Mouse (Mus musculus) limb, embryonic 14.5 days (tissue): ENCODE measurements around the gene Ube2m. TPM values are rescaled to one million over a fixed set of nuclear protein-coding genes. Genes with fewer than 3 reads are reported as not detected.

Source experiments
- ATAC-seq: fragments of 200-750 bp; cut with Nextera tagmentation; 2 replicates; pipeline ENCODE4 v1.8.0; 2017; ENCODE audit warnings: low read depth, moderate number of reproducible peaks, moderate TSS enrichment; ENCODE audit not compliant: low FRiP score
- DNase-seq: peaks from one replicate; pipeline ENCODE4 v3.0.0-alpha.2; 2015; ENCODE audit warnings: low spot score
- H3K27ac ChIP-seq: fragments of 300-500 bp; sonication (generic); replicated peaks from 2 replicates; pipeline ENCODE4 v1.5.1; 2014; ENCODE audit warnings: low read depth, mild to moderate bottlenecking, low read length, moderate library complexity, mixed read lengths
- H3K27me3 ChIP-seq: fragments of 300-500 bp; sonication (generic); 2 replicates; pipeline ENCODE4 v1.6.1; 2014; ENCODE audit warnings: low read length, mixed read lengths; ENCODE audit not compliant: control insufficient read depth, insufficient read depth
- H3K36me3 ChIP-seq: fragments of 300-500 bp; sonication (generic); 2 replicates; pipeline ENCODE4 v1.6.1; 2014; ENCODE audit warnings: mild to moderate bottlenecking, low read length, moderate library complexity, mixed read lengths; ENCODE audit not compliant: control insufficient read depth, insufficient read depth
- H3K4me1 ChIP-seq: fragments of 300-500 bp; sonication (generic); 2 replicates; pipeline ENCODE4 v1.6.1; 2014; ENCODE audit warnings: antibody characterized with exemption, low read length, mixed read lengths; ENCODE audit not compliant: control insufficient read depth, insufficient read depth
- H3K4me2 ChIP-seq: fragments of 300-500 bp; sonication (generic); replicated peaks from 2 replicates; pipeline ENCODE4 v1.6.1; 2014; ENCODE audit warnings: low read depth, mild to moderate bottlenecking, low read length, moderate library complexity; ENCODE audit not compliant: severe bottlenecking
- H3K4me3 ChIP-seq: fragments of 300-500 bp; sonication (generic); replicated peaks from 2 replicates; pipeline ENCODE4 v1.5.1; 2014; ENCODE audit warnings: low read length
- H3K9ac ChIP-seq: fragments of 300-500 bp; sonication (generic); 2 replicates; pipeline ENCODE4 v1.6.1; 2014; ENCODE audit warnings: mild to moderate bottlenecking, low read depth, low read length, moderate library complexity; ENCODE audit not compliant: severe bottlenecking
- H3K9me3 ChIP-seq: fragments of 300-500 bp; sonication (generic); 2 replicates; pipeline ENCODE4 v1.6.1; 2016; ENCODE audit warnings: low read length; ENCODE audit not compliant: control insufficient read depth
- POLR2A ChIP-seq: fragments of 200-500 bp; IDR thresholded peaks from 2 replicates; pipeline ENCODE4 v1.8.0; 2012; ENCODE audit warnings: inconsistent platforms, mild to moderate bottlenecking, moderate library complexity, borderline replicate concordance; ENCODE audit not compliant: insufficient read depth, insufficient read length; ENCODE audit errors: extremely low read depth
- WGBS: fragments of 180-500 bp; shearing (Covaris S2); extraction: QIAGEN DNeasy Blood & Tissue Kit; methylation state at CpG from one replicate; pipeline ENCODE4 v1.1.7; 2014; 5-methylcytosine and 5-hydroxymethylcytosine counted together
- polyA plus RNA-seq, 2 experiments: library from polyadenylated mRNA; depleted of rRNA in 1 of 2; stranded (reverse) in 1 of 2; unstranded in 1 of 2; fragments of >200 nt; fragmentation: Nextera tagmentation in 1 of 2; extraction: Ambion mirVana in 1 of 2; gene quantifications; 2 replicates each; pipeline versions ENCODE4 v1.2.1 to v1.2.3; 2012 to 2014

The Ube2m gene
- polyA plus RNA-seq, 2 experiments = 159 to 294 TPM

GRCm38 (mm10) chr7:12998851-12999250, 39.2 kb downstream of the Ube2m start, which contains the start of gene Trim28:
Gene Trim28, plus strand, starts transcription at chr7:12999114.
- H3K27ac ChIP-seq = no peak within 1 kb of the TSS
- no peaks in the 10 kb centered on the region for H3K4me1 ChIP-seq
- ATAC-seq (no peak), DNase-seq (no peak)
- WGBS = 86% methylated on average over 3 of the region's 3 CpGs
- TF ChIP-seq POLR2A = no peak
- no peak within 1 kb of the TSS for H3K4me2 ChIP-seq
- no peak within 1 kb of the TSS for H3K9ac ChIP-seq
- H3K4me3 ChIP-seq = no peak within 1 kb of the TSS
- H3K27me3 ChIP-seq = no peaks in the 10 kb centered on the region
- H3K9me3 ChIP-seq = no peaks in the 10 kb centered on the region
- H3K36me3 ChIP-seq = no peaks in the 10 kb centered on the region

GRCm38 (mm10) chr7:12998053-12998452, 40.0 kb downstream of the Ube2m start, which contains the start of gene Slc27a5:
Gene Slc27a5, minus strand, starts transcription at chr7:12998192.
- 82% methylated on average over 5 of the region's 5 CpGs for WGBS
- no peak within 1 kb of the TSS for H3K4me2 ChIP-seq
- no peak within 1 kb of the TSS for H3K9ac ChIP-seq
- no peak within 1 kb of the TSS for H3K4me3 ChIP-seq
- DNase-seq (no peak), ATAC-seq (no peak)
- no peaks in the 10 kb centered on the region for H3K36me3 ChIP-seq
- H3K27ac ChIP-seq = no peak within 1 kb of the TSS
- no peaks in the 10 kb centered on the region for H3K9me3 ChIP-seq
- no peaks in the 10 kb centered on the region for H3K27me3 ChIP-seq
- no peaks in the 10 kb centered on the region for H3K4me1 ChIP-seq
- no peak for TF ChIP-seq POLR2A

GRCm38 (mm10) chr7:12997230-12997629, 40.8 kb downstream of the Ube2m start:
- Histone ChIP-seq H3K4me2 (no peak overlapping the region), H3K36me3 (no peaks in the 10 kb centered on the region), H3K9me3 (no peaks in the 10 kb centered on the region), H3K27me3 (no peaks in the 10 kb centered on the region), H3K4me3 (no peak overlapping the region), H3K27ac (no peak overlapping the region), H3K9ac (no peak overlapping the region), H3K4me1 (no peaks in the 10 kb centered on the region)
- ATAC-seq (no peak), DNase-seq (no peak)
- 65% methylated on average over 5 of the region's 5 CpGs for WGBS
- TF ChIP-seq POLR2A = no peak

- H3K9ac ChIP-seq = no peak overlapping the region
- H3K27ac ChIP-seq = no peak overlapping the region
- H3K36me3 ChIP-seq = no peaks in the 10 kb centered on the region
- no peaks in the 10 kb centered on the region for H3K27me3 ChIP-seq
- ATAC-seq (no peak), DNase-seq (no peak)
- H3K9me3 ChIP-seq = no peaks in the 10 kb centered on the region
- H3K4me3 ChIP-seq = no peak overlapping the region
- no peak overlapping the region for H3K4me2 ChIP-seq
- no peak for TF ChIP-seq POLR2A
- H3K4me1 ChIP-seq = no peaks in the 10 kb centered on the region
Observed at GRCm38 (mm10) chr7:12995862-12996261, 42.2 kb downstream of the Ube2m start.

GRCm38 (mm10) chr7:12993148-12993547, 44.9 kb downstream of the Ube2m start:
- H3K9ac ChIP-seq = no peak overlapping the region
- no peaks in the 10 kb centered on the region for H3K4me1 ChIP-seq
- no peaks in the 10 kb centered on the region for H3K27me3 ChIP-seq
- WGBS = 85% methylated on average over 10 of the region's 10 CpGs
- no peak overlapping the region for H3K4me2 ChIP-seq
- H3K36me3 ChIP-seq = no peaks in the 10 kb centered on the region
- ATAC-seq (no peak), DNase-seq (no peak)
- no peak overlapping the region for H3K4me3 ChIP-seq
- no peak for TF ChIP-seq POLR2A
- H3K27ac ChIP-seq = no peak overlapping the region
- H3K9me3 ChIP-seq = no peaks in the 10 kb centered on the region

- Histone ChIP-seq H3K9ac (no peak overlapping the region), H3K4me3 (no peak overlapping the region), H3K36me3 (no peaks in the 10 kb centered on the region), H3K4me2 (no peak overlapping the region), H3K4me1 (no peaks in the 10 kb centered on the region), H3K27me3 (no peaks in the 10 kb centered on the region), H3K9me3 (no peaks in the 10 kb centered on the region), H3K27ac (no peak overlapping the region)
- DNase-seq = no peak
- ATAC-seq = no peak
- WGBS = 12% methylated on average over 3 of the region's 3 CpGs
- no peak for TF ChIP-seq POLR2A
Observed at GRCm38 (mm10) chr7:12992222-12992621, 45.9 kb downstream of the Ube2m start.
